ENCODE assay signal across 8 mouse cellular contexts in the genomic region with DNA sequence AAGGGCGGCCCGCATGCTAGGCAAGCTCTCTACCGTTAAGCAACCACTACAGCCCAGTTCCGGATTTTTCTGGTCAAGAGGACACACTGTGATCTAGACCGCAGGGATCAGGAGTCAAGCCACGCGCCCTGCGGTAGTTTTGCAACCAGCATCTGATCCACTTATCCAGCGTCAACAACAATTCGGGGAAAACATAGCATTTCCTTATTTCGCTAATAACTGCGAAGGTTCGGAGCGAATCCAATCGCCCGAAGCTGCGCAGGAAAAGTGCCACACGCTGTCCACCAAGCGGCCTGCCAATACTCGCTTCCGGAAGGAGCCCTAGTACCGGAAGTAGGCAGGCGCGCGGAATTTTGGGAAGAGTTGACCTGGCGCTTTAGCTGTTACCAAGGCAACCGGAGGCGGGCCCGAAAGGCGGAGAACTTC. TPM values are rescaled to one million over a fixed set of nuclear protein-coding genes. Genes with fewer than 3 reads are reported as not detected.
DNase-seq lines count a peak whose midpoint lies in the region; ATAC-seq and TF ChIP-seq lines count a peak whose summit lies in the region.

No protein-coding gene starts in this region.

- H3K4me1 ChIP-seq in ES-Bruce4 (ENCODE audit: control insufficient read depth, insufficient read depth, low read length) = no peaks in the 10 kb centered on the region
- peaks cover 12% of the 10 kb centered on the region for H3K4me1 ChIP-seq in forebrain, embryonic 13.5 days
- H3K4me1 ChIP-seq in liver, postnatal 0 days (ENCODE audit: insufficient read depth) = peaks cover 7% of the 10 kb centered on the region
- H3K4me1 ChIP-seq in neural tube, embryonic 14.5 days (ENCODE audit: control insufficient read depth, insufficient read depth, low read length) = peaks cover under 1% of the 10 kb centered on the region; the same call in 1 of the 2 replicates

- intact Hi-C loops in heart, postnatal 10 days (cut with DNase I) = no loop called here

- TF ChIP-seq CTCF in ES-Bruce4 (IDR thresholded peaks at IDR 0.05; ENCODE audit: low read depth, low read length) = no peak
- no peak for TF ChIP-seq CTCF in liver, postnatal 0 days (IDR thresholded peaks at IDR 0.05; ENCODE audit: low read depth)

- H3K27ac ChIP-seq in ES-Bruce4 (ENCODE audit: insufficient read depth, low read length) = peak overlapping the region; percentile 80
- H3K27ac ChIP-seq in forebrain, embryonic 13.5 days = peak overlapping the region; percentile 58
- peak overlapping the region; percentile 95 for H3K27ac ChIP-seq in liver, postnatal 0 days (ENCODE audit: low read depth)
- H3K27ac ChIP-seq in neural tube, embryonic 14.5 days (ENCODE audit: low read depth, low read length) = peak overlapping the region; percentile 75

- no peak for TF ChIP-seq EP300 in ES-Bruce4 (IDR thresholded peaks at IDR 0.05; ENCODE audit: insufficient read depth, low read depth, low read length)
- peak; percentile 64; the same call in 1 of the 2 replicates for TF ChIP-seq EP300 in liver, postnatal 0 days (IDR thresholded peaks at IDR 0.05; ENCODE audit: low read depth)

- 2% methylated on average over 30 of the region's 30 CpGs for whole genome bisulfite sequencing in forebrain, embryonic 13.5 days
- WGBS in large intestine, adult 2 months = under 1% methylated on average over 30 of the region's 30 CpGs
- under 1% methylated on average over 30 of the region's 30 CpGs for WGBS in liver, postnatal 0 days (ENCODE audit: insufficient replicate concordance)
- WGBS in neural tube, embryonic 14.5 days = 3% methylated on average over 30 of the region's 30 CpGs

- H3K27me3 ChIP-seq in ES-Bruce4 (ENCODE audit: control insufficient read depth, insufficient read depth, low read length, poor library complexity, severe bottlenecking) = no peaks in the 10 kb centered on the region
- H3K27me3 ChIP-seq in forebrain, embryonic 13.5 days = no peaks in the 10 kb centered on the region
- no peaks in the 10 kb centered on the region for H3K27me3 ChIP-seq in liver, postnatal 0 days (ENCODE audit: insufficient read depth, low read length)
- H3K27me3 ChIP-seq in neural tube, embryonic 14.5 days (ENCODE audit: control insufficient read depth, insufficient read depth, low read length) = no peaks in the 10 kb centered on the region

- no peaks in the 10 kb centered on the region for H3K9me3 ChIP-seq in ES-Bruce4 (replicated peaks; ENCODE audit: control insufficient read depth, insufficient read depth, low read length, poor library complexity, severe bottlenecking)
- H3K9me3 ChIP-seq in forebrain, embryonic 13.5 days (replicated peaks) = no peaks in the 10 kb centered on the region
- H3K9me3 ChIP-seq in liver, postnatal 0 days (ENCODE audit: low read length) = no peaks in the 10 kb centered on the region
- no peaks in the 10 kb centered on the region for H3K9me3 ChIP-seq in neural tube, embryonic 14.5 days (ENCODE audit: control insufficient read depth, low read length)

- peak; percentile 87 for ATAC-seq in cerebellum, adult (ENCODE audit: insufficient number of reproducible peaks, low FRiP score, low TSS enrichment)
- peak; percentile 85 for ATAC-seq in forebrain, embryonic 13.5 days
- ATAC-seq in liver, postnatal 0 days = peak; percentile 87
- ATAC-seq in neural tube, embryonic 14.5 days (ENCODE audit: low read depth) = peak; percentile 82

- no peaks in the 10 kb centered on the region for H3K36me3 ChIP-seq in ES-Bruce4 (ENCODE audit: control insufficient read depth, insufficient read depth, low read length, poor library complexity, severe bottlenecking)
- H3K36me3 ChIP-seq in forebrain, embryonic 13.5 days (ENCODE audit: poor library complexity, severe bottlenecking) = no peaks in the 10 kb centered on the region
- H3K36me3 ChIP-seq in liver, postnatal 0 days (replicated peaks; ENCODE audit: insufficient read depth, low read length) = no peaks in the 10 kb centered on the region
- H3K36me3 ChIP-seq in neural tube, embryonic 14.5 days (ENCODE audit: control insufficient read depth, insufficient read depth, low read length) = no peaks in the 10 kb centered on the region

- peak overlapping the region; percentile 81 for H3K9ac ChIP-seq in ES-Bruce4 (ENCODE audit: low read depth, poor library complexity, severe bottlenecking)
- peak overlapping the region; percentile 66 for H3K9ac ChIP-seq in forebrain, embryonic 13.5 days
- peak overlapping the region; percentile 59 for H3K9ac ChIP-seq in liver, postnatal 0 days (replicated peaks)
- H3K9ac ChIP-seq in neural tube, embryonic 14.5 days (replicated peaks; ENCODE audit: low read depth, low read length) = peak overlapping the region; percentile 59

- peak; percentile 95 to 96 for DNase-seq in heart, postnatal 10 days
- DNase-seq in large intestine, adult 2 months (ENCODE audit: low read depth, low spot score) = peak; percentile 93
- DNase-seq in liver, postnatal 0 days = peak; percentile 93
- peak; percentile 96 for DNase-seq in testis, postnatal 10 days (ENCODE audit: low spot score)

- H3K4me3 ChIP-seq in ES-Bruce4 (ENCODE audit: low read depth, low read length) = peak overlapping the region; percentile 99
- peak overlapping the region; percentile 40 for H3K4me3 ChIP-seq in forebrain, embryonic 13.5 days
- H3K4me3 ChIP-seq in liver, postnatal 0 days (ENCODE audit: low read depth, low read length) = peak overlapping the region; percentile 52
- H3K4me3 ChIP-seq in neural tube, embryonic 14.5 days (ENCODE audit: low read depth, low read length) = peak overlapping the region; percentile 42

- peak; percentile 91 for TF ChIP-seq POLR2A in ES-Bruce4 (IDR thresholded peaks at IDR 0.05; ENCODE audit: insufficient read depth, low read length)

- peak overlapping the region; percentile 70 for H3K4me2 ChIP-seq in forebrain, embryonic 13.5 days
- H3K4me2 ChIP-seq in liver, postnatal 0 days (ENCODE audit: low read depth, low read length) = peak overlapping the region; percentile 77
- H3K4me2 ChIP-seq in neural tube, embryonic 14.5 days (ENCODE audit: low read depth, low read length) = peak overlapping the region; percentile 83

RNA-seq across cellular contexts. Expression of gene Atp23, which starts 4.5 kb away (rescaled TPM):
- 10.2 and 14.3 TPM in 2 replicates for polyA plus RNA-seq in ES-Bruce4 (2011; ENCODE audit: insufficient read depth, insufficient read length, low read depth, missing spikeins)
- 9.0 and 9.9 TPM in 2 replicates for polyA plus RNA-seq in forebrain, embryonic 13.5 days (2015; fragmentation: Nextera tagmentation; extraction: Ambion mirVana)
- total RNA-seq in heart, postnatal 10 days (2021) = 1 to 10 TPM; 2.4 to 4.0 TPM
- 7.8 and 9.3 TPM in 2 replicates for polyA plus RNA-seq in large intestine, adult 2 months (2012; rRNA removed)
- polyA plus RNA-seq in liver, postnatal 0 days (2015; fragmentation: Nextera tagmentation; extraction: Ambion mirVana) = 5.8 and 7.1 TPM in 2 replicates
- 15.6 and 16.7 TPM in 2 replicates for polyA plus RNA-seq in neural tube, embryonic 14.5 days (2014; fragmentation: Nextera tagmentation; extraction: Ambion mirVana)

Comparison
In these comparisons a context has a peak if more than half of its experiments do, and no peak if none do; other contexts are left out.
1. Peak in every context shown above with its lines: DNase-seq, ATAC-seq, H3K4me3 ChIP-seq and H3K27ac ChIP-seq.
2. H3K4me3 ChIP-seq: peak in every context shown above with its lines; median percentile 99 in ES-Bruce4; 52 in liver, postnatal 0 days; 42 in neural tube, embryonic 14.5 days; 40 in forebrain, embryonic 13.5 days.